Mouse (Mus musculus) testis, postnatal 10 days (tissue): Measurements from ENCODE around the gene Psma2.
A peak's percentile ranks its signal among the peaks of the same experiment; 100 is the strongest.

Experiments used
- DNase-seq: peaks from one replicate; pipeline ENCODE4 v3.0.0; 2021; ENCODE audit warnings: low spot score

Psma2 gene

DNA sequence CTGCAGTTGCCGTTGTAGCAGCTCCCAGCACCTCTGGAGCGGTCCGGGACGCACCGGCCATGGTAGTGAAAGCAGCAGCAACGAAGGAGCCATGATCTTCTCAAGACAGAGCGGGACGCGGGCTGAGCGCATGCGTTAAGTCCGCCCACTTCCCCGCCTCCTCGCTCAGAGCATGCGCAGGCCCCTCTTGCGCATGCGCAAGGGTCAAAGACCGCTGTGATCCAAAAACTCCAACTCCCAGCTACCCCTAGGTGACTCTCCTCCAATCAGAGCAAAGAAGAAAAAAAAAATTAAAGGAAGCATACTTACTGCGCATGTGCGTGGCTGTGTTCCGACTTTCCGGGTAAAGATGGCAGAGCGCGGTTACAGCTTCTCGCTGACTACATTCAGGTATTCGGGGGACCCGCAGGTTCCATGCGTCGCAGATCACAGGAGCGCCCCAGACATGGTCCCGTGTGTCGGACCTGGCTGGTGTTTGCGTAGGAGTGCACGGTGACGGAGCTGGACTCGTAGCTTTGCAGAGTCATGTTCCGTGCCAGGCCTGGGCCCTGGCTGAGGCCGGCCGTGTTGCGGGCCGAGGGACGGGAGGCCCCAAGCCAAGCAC lies at the start of gene Psma2, which contains the start of gene Mrpl32:
TSS of gene Psma2 (plus strand) at position 315 of the 604 bp plus-strand sequence.
TSS of gene Mrpl32 (minus strand) at position 240 of the 604 bp plus-strand sequence.
- peak; percentile 97 for DNase-seq

DNA sequence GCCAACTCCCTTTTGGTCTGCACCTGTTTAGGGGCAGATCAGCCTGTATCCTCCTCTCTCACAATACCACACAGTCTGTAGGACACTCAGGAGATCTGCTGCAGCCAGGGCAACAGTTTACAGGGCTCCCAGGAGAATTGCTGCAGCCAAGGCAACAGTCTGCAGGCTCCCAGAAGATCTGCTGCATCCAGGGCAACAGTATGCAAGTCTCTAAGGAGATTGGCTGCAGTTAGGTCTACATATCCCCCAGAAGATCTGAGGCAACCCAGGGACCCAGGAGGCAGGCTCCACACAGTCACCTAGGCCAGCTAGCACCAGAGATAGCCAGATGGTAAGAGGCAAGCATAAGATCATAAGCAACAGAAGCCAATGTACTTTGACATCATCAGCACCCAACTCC lies 38.9 kb upstream of the Psma2 start:
- no peak for DNase-seq

DNA sequence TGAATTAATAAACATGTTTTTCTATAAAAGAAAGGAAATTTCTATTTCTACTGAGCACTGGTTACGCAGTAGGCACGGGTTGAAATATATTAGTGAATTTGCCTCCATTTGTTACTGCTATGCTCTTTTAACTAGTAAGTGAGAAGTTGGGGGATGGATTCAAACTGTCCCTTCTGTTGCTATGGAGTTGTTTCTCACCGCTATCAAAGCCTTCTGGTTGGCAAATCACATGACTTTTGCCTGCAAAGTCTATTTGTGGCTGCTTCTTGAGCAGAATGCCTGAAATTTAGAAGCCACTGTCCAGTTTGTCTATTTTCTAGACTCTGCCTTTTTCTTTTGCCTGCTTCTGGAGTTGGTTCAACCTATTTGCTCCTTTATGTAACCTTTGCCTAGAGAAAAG lies 32.6 kb upstream of the Psma2 start:
- no peak for DNase-seq

DNA sequence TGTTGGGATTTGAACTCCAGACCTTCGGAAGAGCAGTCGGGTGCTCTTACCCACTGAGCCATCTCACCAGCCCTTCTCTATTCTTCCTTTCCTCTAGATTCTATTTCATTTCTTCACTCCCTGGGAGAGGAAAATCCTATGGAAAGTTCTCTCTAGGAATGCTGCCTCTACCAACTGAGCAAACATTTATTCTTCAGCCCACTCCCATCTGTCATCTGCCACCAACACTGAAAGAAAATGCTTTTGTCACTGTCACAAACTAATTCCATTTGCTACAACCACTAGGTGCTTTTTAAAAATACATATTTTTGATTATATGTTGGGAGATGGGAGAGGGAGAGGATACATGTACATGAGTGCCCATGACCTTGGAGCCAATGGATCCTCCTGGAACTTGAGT lies 10.3 kb upstream of the Psma2 start:
- DNase-seq = no peak

DNA sequence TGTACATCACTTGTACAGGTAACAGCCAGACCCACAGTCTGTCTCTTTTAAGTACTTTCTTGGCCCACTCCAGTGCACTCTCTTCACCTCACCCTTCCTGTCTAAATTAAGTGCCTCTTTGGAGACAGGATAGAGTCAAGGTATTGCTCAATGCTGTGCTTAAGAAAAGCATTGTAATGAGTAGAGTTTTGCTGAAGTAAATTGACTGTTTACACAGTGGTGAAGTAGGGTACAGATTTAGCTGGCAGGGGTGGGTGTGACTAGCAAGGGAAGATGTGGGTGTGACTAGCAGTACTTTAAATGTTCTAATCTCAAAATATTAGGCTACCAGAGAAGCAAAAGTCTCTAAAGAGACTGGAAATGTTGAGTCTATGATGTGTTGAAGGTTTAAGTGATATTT lies 5.4 kb upstream of the Psma2 start:
- DNase-seq = no peak

DNA sequence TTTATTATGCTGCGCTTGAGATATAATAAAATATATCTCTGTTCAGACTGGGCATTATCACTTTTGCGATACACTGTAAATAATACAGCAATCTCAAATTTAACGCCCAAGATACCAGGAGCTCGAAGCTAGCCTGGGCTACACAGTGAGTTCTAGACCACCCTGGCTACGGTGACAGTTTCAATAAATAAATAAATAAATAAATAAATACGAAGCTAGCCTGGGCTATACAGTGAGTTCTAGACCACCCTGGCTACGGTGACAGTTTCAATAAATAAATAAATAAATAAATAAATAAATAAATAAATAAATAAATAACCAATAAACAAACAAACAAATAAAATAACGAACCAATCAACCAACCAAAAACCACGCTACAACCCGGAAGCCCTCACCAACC lies 577 bp upstream of the Psma2 start:
- DNase-seq = no peak

DNA sequence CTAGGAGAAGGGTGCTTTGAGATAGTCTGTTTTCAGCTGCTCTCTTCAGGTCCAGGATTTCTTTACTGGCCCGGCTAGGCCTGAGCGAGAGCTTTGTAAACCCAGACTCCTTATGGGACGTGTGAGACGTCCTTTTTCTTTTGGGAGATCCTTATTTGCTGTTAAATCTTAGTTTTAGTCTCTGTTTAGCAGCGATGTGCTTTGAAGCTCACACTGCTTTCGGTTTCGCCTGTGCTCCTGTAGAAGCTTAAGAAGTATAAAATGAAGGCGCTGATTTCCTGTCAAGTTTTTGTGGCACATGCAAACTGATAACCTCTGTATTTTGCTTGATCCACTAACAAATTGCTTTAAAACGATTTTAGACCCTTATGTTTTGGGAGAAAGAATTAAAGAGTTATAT lies 513 bp downstream of the Psma2 start:
- DNase-seq = no peak

DNA sequence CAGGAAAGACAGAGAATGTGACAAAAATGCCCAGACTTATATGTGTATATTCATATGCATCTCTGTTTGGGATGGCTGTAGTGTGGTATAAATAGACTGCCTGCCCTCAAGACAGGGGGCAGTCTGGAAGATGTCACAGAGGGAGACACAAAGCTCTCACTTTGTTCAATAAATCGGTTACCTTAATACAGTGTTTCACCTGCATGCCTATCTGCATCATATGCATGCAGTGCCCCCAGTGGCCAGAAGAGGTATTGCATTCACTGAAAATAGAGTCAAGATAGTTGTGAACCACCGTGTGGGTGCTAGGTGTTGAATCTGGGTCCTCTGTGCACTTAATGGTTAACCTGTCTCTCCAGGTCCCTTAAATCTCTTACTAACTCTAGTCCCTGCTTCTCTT lies 5.7 kb downstream of the Psma2 start:
- peak; percentile 78 for DNase-seq

DNA sequence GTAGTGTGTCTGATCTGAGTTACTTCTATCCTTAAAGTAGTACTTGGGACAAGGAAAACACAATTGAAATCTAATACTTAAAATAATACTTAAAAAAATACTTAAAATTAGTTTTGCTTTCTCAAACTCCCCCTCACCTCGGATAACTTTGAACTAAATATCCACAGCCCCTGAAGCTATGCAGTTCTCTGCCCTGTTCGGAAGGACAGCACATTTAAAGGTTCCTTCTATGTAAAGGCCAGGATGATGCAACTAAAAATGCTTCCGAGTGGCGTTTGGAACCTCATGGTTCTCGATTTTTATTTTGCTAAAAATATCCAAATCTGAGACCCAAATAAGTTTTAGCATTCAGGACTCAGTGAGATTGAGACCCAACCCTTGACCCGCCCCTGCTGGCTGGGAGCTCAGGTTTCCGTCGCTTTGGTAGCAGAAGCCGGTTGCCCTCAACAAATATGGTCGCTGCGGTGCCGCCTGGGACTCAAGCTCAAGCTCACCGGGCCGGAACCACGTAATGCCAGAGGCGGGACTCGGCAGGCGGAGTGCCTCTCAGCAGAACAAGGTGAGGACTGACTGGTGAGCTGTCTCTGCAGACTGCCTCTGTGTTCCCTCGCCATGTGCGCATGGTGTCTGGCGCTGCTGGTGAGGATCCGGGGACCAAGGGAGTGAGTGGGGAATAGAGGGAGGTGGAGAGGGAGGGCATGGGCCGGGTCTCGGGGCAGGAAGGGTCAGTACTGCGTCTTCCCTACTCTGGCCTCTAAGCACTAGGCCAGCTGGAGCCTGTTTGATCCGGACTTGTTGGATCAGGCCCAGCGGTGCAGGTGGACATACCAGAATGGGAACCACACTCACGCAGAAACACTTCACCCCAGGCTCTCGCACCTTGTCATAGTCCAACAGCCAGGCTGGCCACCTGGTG lies 16.9 kb downstream of the Psma2 start, which contains the start of gene AW209491:
TSS of gene AW209491 (plus strand) at position 429 of the 916 bp plus-strand sequence.
- peak; percentile 94 for DNase-seq

DNA sequence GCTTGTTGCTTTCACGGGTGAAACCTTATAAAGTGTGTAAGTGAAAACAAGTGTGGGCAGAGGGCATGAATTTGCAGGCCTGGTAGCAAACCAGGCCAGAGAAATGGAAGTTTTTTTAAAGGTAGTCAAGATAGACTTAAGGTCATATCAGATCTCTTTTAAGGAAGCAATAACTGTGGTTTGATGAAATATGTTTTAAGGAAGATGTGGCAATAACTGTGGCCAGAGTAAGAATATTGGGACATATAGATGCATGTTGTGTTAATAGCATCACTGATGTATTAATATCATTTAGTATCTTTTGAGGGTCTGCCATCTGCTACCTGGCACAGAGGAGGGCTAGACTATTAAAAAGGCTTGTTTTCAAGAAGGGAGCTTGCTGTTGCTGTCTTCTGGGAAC lies 27.0 kb downstream of the Psma2 start:
- no peak for DNase-seq

DNA sequence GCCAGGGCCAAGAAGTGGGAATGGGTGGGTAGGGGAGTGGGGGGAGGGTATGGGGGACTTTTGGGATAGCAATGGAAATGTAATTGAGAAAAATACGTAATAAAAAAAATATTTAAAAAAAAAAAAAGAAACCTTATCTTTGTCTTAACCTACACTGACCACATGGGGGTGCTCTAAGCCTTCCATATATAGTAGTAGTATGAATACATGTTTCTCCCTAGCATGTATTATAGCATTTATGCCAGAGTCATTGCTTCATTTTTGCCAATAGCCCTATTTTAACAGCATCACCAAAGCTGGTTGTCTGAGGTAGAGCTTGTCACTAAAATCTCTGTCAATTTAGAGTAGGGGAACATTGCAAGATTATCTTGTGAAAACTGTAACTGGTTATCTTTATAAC lies 36.3 kb downstream of the Psma2 start:
- DNase-seq = no peak

DNA sequence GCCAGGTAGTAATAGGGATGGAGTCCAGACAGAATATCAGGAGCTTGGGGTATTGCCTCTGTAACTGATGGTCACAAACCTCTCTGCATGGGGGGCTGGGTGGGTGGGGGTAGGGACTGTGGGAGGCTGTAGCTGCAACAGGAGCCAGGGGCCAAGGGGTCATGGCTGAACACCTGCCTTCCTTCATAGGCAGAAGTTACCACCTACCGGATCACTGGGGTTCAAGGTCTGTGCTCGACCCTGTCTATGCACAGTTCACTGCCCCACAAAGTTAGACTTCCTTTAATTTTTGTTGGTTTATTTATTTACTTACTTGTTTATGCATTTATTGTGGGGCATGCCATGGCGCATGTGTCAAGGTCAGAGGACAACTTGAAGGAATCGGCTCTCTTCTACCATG lies 54.1 kb downstream of the Psma2 start:
- no peak for DNase-seq

DNA sequence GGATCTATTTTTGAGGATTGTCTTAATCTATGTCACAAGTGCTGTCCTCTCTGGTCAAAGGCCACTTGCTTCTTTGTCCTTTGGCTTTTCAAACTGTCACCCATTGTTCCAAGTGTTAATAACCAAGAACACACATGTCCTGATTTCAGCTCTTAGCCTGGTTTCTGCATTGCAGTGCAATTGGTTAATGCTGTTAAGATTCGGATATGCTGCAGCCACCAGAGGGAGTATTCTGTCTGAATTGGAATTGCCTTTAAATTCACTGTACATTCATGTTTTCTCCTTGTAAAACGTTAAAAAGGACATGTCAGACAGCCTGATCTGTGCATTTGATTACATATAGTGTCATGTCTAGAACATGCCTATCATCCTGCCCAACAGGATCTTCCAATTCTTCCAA lies 57.3 kb downstream of the Psma2 start:
- no peak for DNase-seq

DNA sequence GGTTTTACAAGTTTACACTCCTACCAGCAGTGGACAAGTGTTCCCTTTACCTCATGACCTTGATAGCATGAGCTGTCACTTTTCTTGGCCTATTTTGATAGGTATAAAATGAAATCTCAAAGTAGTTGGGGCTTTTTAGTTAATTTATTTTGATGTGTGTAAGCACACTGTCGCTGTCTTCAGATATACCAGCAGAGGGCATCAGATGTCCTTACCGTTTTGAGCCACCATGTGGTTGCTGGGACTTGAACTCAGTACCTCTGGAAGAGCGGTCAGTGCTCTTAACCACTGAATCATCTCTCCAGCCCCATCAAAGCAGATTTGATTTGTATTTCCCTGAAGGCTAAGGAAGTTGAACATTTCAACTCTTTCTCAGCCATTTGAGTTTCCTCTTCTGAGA lies 75.9 kb downstream of the Psma2 start:
- no peak for DNase-seq

DNA sequence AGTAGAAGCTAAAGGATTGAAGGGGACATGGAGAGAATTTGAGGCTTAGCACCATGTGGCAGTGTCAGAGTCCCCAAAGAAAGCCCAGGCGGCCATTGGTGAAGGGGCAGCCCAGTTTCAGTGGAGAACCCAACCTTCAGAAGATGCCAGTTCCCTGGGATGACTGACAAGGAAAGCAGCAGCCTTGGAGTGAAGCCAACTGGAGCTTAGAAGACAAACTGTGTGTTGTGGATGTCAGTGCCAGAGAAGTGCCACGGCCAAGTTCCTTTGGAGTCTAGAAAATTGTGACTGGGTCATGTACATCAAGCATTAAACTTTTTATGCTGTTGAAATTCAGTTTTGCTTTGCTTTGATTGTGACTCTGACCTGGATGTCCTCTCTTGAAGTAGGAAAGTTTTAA lies 103.8 kb downstream of the Psma2 start:
- no peak for DNase-seq

DNA sequence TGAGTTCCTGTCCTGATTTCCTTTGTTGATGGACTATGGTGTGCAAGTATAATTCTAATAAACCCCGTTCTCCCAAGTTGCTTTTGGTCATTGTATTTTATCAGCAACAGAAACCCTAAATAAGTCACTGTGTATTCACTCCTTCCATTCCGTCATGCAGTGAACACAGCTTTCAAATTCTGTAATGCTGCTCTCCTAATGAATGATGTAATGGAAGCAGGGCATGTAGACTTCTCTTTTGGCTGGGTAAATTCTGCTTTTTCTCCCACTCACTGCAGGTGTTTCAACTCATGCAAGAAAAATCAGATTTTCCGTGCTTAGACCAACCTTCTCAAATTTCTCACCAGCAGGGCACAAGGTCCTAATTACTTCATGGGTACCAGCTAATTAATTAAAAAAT lies 104.7 kb downstream of the Psma2 start:
- no peak for DNase-seq
